Mouse (Mus musculus) midbrain, embryonic 14.5 days (tissue): ENCODE measurements around the gene Adrb1. TPM values are rescaled to one million over a fixed set of nuclear protein-coding genes. Genes with fewer than 3 reads are reported as not detected.

ENCODE experiments used
- ATAC-seq: fragments of 200-750 bp; cut with Nextera tagmentation; 2 replicates; pipeline ENCODE4 v1.8.0; 2017; ENCODE audit warnings: moderate number of reproducible peaks, moderate library complexity; ENCODE audit not compliant: low FRiP score, low TSS enrichment
- DNase-seq: peaks from one replicate; pipeline ENCODE4 v3.0.0-alpha.2; 2015
- H3K27ac ChIP-seq: fragments of 300-500 bp; sonication (generic); replicated peaks from 2 replicates; pipeline ENCODE4 v1.5.1; 2014; ENCODE audit warnings: mild to moderate bottlenecking, low read depth, low read length, moderate library complexity
- H3K27me3 ChIP-seq: fragments of 300-500 bp; sonication (generic); 2 replicates; pipeline ENCODE4 v1.6.1; 2014; ENCODE audit warnings: low read length, control low read depth, mixed read lengths; ENCODE audit not compliant: control insufficient read depth, insufficient read depth
- H3K36me3 ChIP-seq: fragments of 300-500 bp; sonication (generic); 2 replicates; pipeline ENCODE4 v1.6.1; 2014; ENCODE audit warnings: low read length, control low read depth; ENCODE audit not compliant: control insufficient read depth, insufficient read depth
- H3K4me1 ChIP-seq: fragments of 300-500 bp; sonication (generic); 2 replicates; pipeline ENCODE4 v1.6.1; 2014; ENCODE audit warnings: mild to moderate bottlenecking, antibody characterized with exemption, low read length, control low read depth; ENCODE audit not compliant: control insufficient read depth, insufficient read depth
- H3K4me2 ChIP-seq: fragments of 300-500 bp; sonication (generic); 2 replicates; pipeline ENCODE4 v1.6.1; 2014; ENCODE audit warnings: mild to moderate bottlenecking, low read length, moderate library complexity
- H3K4me3 ChIP-seq: fragments of 300-500 bp; sonication (generic); replicated peaks from 2 replicates; pipeline ENCODE4 v1.5.1; 2014; ENCODE audit warnings: low read depth, low read length
- H3K9ac ChIP-seq: fragments of 300-500 bp; sonication (generic); replicated peaks from 2 replicates; pipeline ENCODE4 v1.6.1; 2014; ENCODE audit warnings: mild to moderate bottlenecking, low read length, moderate library complexity
- H3K9me3 ChIP-seq: fragments of 300-500 bp; sonication (generic); 2 replicates; pipeline ENCODE4 v1.6.1; 2016; ENCODE audit warnings: low read length, control low read depth, mixed read lengths; ENCODE audit not compliant: control insufficient read depth
- WGBS: fragments of 180-500 bp; shearing (Covaris S2); extraction: QIAGEN DNeasy Blood & Tissue Kit; methylation state at CpG from one replicate; pipeline ENCODE4 v1.1.7; 2014; 5-methylcytosine and 5-hydroxymethylcytosine counted together
- polyA plus RNA-seq: library from polyadenylated mRNA; unstranded; fragments of >200 nt; fragmentation: Nextera tagmentation; extraction: Ambion mirVana; gene quantifications from 2 replicates; pipeline ENCODE4 v1.2.1, GENCODE M21; 2014

Gene Adrb1
- polyA plus RNA-seq, 1 experiment from 2014 or later, result 0.91 TPM

DNA sequence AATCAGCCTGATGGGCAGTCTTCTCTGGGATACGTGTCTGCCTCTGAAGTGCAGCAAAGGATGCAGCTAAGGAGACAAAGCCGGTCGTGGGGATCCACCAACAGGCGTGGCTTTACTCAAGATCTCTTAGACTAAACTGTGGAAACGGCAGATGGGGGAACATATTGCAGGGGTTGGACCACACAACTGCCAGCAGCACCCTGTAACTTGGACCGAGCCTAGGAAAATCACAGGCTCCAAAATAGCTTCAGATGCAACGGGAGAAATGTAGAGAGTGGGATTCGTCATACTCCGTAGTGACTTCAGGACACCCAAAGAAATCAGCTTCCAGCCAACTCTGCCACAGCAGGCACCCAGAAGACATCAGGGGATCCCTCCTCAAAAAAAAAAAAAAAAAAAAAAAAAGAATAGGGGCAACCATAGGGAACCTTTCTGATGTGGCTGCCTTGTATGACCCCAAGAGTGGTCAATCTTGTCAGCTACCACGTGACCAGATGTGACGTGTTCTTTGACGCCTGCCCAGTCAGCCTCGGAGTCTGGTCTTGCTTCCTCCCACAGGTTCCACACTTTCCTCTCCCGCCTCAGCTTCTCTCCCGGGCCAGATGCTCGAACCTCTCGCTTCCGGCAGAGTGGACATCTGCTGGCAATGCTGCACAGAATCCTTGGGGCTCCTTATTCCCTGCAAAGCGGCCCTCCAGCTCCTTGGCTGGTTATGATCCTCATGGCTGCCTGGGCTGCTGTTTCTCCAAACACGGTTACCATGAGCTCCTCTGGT, 24.4 kb upstream of the Adrb1 start:
- Histone ChIP-seq H3K27me3 (no peaks in the 10 kb centered on the region), H3K4me1 (peaks cover 14% of the 10 kb centered on the region), H3K9me3 (no peaks in the 10 kb centered on the region), H3K4me2 (no peak overlapping the region), H3K4me3 (no peak overlapping the region), H3K9ac (no peak overlapping the region), H3K27ac (no peak overlapping the region), H3K36me3 (no peaks in the 10 kb centered on the region)
- 91% methylated on average over 20 of the region's 20 CpGs for WGBS
- no peak for ATAC-seq
- no peak for DNase-seq

DNA sequence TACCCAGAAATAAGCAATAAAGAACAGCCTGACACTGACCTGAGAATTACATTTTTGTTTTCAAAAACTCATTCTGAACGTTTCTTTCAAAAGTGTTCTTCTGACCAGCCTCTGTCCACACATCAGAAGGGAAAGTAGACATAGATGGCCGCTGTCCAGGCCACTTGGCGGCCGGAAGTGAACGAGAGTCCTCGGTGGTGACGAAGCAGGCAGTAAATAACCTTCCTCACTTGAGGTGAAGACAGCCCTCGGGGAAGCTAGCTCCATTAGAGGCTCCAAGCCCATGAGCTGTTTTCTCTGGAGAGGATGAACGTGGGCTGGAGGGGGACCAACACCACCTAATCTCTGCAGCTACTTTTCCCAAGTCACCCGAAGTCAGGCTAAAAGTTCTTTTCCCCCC, 21.2 kb upstream of the Adrb1 start:
- H3K4me2 ChIP-seq, result no peak overlapping the region
- H3K4me3 ChIP-seq, result no peak overlapping the region
- no peak overlapping the region for H3K9ac ChIP-seq
- no peak for ATAC-seq
- no peaks in the 10 kb centered on the region for H3K27me3 ChIP-seq
- no peak for DNase-seq
- H3K27ac ChIP-seq, result no peak overlapping the region
- H3K4me1 ChIP-seq, result peaks cover 15% of the 10 kb centered on the region
- WGBS, result 92% methylated on average over 10 of the region's 10 CpGs
- no peaks in the 10 kb centered on the region for H3K36me3 ChIP-seq
- H3K9me3 ChIP-seq, result no peaks in the 10 kb centered on the region

DNA sequence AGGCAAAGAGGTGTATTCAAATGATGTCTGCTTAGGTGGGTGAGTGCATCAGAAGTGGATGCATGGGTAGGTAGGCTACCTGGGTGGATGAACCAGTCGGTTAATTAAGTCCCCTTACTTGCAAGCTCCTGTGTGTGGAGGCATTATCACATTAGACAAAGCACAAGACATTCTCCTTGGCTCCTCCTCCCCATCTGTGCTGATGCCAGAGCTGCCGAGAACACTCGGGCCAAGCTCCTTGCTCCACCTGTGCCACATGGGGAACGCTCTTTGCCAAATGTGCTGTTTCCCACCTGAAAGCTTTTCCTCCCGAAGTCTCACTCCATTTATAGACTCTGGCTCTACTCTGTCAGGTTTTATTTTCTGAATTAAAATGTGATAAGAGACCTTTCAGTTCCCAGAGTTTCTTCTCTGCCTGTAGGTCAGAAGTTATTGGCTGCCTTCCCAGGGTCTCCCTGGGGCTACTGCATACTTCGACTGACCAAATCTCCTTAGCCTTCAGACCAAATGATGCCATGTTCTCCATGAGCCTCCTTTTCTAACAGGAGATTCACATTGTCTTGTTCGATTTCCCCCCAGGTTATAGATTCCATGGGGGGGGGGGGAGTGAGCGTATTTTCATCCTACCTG, 20.5 kb upstream of the Adrb1 start:
- H3K36me3 ChIP-seq, result no peaks in the 10 kb centered on the region
- ATAC-seq (no peak), DNase-seq (peak; percentile 35)
- no peak overlapping the region for H3K4me2 ChIP-seq
- H3K9me3 ChIP-seq, result no peaks in the 10 kb centered on the region
- WGBS, result 71% methylated on average over 8 of the region's 8 CpGs
- H3K4me1 ChIP-seq, result peaks cover 15% of the 10 kb centered on the region
- H3K27ac ChIP-seq, result no peak overlapping the region
- H3K4me3 ChIP-seq, result no peak overlapping the region
- no peak overlapping the region for H3K9ac ChIP-seq
- no peaks in the 10 kb centered on the region for H3K27me3 ChIP-seq

DNA sequence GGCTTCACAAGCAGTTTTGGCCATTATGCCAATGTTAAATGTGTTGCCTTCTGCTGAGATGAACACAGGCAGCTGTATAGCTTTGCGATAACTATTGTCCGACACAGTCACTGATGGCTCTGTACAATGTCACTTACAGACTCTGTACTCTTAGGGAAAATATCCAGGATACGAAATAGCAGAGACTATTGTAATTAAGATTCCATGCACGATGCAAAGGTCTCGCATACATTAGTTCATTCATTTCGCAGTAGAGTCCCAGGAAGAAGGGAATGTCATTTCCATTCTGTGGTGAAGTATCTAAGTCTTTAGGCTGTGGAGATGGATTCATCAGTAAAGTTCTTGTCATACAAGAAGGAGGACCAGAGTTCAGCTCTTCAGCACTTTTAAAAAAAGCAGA, 20.0 kb upstream of the Adrb1 start:
- Histone ChIP-seq H3K9me3 (no peaks in the 10 kb centered on the region), H3K4me3 (no peak overlapping the region), H3K27ac (no peak overlapping the region), H3K27me3 (no peaks in the 10 kb centered on the region), H3K9ac (no peak overlapping the region), H3K4me1 (peaks cover 15% of the 10 kb centered on the region), H3K36me3 (no peaks in the 10 kb centered on the region), H3K4me2 (no peak overlapping the region)
- ATAC-seq (no peak), DNase-seq (peak; percentile 65)
- WGBS, result 41% methylated on average over 6 of the region's 6 CpGs

DNA sequence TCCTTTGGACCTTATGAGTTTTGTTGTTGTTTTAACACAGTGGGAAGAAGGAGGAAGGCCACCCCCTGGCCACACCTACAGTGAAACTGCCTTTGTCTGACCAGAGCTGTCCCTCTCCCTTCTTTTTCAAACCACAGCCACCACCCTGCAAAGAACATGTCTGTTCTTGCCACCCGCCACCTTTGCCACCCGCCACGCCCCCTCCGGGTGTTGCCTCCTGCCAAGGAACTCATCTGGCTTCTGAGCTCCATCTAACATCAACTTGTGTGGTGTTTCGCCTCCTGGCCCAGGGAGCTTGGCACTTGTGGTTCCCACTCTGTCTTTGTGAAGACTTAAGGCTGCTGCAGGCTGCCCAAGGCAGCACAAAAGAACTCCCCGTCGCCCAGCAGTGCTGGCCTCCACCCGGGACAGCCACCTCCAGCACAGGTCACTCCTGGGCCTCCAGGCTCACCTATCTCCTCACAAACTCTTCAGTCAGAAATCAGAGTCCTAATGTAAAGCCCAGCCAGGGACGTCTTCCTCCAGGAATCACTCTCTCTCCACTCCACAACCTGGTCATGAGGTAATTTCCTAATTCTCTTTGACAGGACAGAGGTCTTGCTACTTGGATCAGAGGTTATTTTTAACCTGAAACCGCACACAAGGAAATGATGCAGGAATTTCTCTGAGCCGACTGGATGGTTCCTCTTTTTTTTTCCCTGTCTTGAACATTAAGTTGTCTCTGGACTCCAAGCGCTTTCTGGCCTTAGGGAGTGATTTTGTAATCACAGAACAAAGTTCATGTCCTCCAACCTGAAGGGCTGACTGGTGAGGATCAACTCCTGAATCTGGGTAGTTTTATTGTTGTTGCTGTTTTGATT, 18.5 kb upstream of the Adrb1 start:
- no peaks in the 10 kb centered on the region for H3K27me3 ChIP-seq
- DNase-seq (no peak), ATAC-seq (no peak)
- no peaks in the 10 kb centered on the region for H3K9me3 ChIP-seq
- H3K4me2 ChIP-seq, result no peak overlapping the region
- H3K4me3 ChIP-seq, result no peak overlapping the region
- peaks cover 15% of the 10 kb centered on the region for H3K4me1 ChIP-seq
- H3K27ac ChIP-seq, result no peak overlapping the region
- H3K36me3 ChIP-seq, result no peaks in the 10 kb centered on the region
- WGBS, result 79% methylated on average over 12 of the region's 12 CpGs
- no peak overlapping the region for H3K9ac ChIP-seq

DNA sequence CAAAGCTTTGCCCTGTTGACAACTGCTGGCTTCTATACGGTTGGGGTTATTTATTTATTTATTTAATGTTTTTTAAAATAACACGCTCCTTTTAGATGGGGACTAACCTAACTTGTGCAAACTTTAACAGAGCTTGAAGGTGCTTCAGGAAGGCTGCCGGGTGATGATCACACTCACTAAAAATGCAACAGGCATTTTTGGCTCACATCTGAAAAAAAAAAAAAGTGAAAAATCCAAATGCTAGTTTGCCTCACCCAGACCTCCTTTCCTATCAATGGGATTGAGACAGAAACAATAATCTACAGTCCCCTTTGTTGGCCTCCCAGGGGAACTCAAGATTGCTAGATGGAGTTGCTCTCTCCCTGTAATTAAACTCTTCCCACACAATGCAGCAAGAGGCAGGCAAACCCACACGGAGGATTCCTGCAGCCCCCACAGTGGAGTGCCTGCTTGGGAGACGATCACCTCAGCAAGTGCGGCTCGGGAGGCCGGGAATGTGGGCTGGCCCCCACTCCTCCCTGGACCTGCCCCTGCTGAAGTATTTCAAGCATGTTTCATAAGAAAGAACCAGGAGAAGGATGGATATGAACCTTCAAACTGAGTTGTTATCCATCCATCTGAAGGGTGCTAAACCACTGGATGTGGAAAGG, 16.8 kb upstream of the Adrb1 start:
- Histone ChIP-seq H3K4me1 (peaks cover 15% of the 10 kb centered on the region), H3K4me2 (no peak overlapping the region), H3K36me3 (no peaks in the 10 kb centered on the region), H3K9me3 (no peaks in the 10 kb centered on the region), H3K9ac (no peak overlapping the region), H3K27ac (no peak overlapping the region), H3K27me3 (no peaks in the 10 kb centered on the region), H3K4me3 (no peak overlapping the region)
- DNase-seq (no peak), ATAC-seq (no peak)
- 41% methylated on average over 8 of the region's 8 CpGs for WGBS

DNA sequence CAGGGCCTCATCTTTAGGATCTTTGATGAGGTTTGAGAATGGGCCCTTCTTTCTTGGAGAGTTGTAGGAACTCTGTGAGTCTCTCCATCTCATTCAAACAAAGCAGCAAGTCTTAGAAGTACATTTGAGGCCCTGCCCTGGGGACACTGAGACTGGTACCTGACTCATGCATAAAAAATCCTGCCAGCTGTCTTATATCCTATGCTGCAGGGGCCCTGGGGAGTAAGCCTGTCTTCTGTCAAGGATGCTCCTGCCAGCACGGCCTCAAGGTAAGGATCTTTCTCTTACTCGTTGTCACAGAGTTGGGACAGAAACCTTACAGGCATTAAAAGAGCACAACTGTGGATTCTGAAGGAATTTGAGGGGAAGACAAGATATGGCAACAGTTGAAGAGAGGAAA, 13.2 kb upstream of the Adrb1 start:
- ATAC-seq, result no peak
- Histone ChIP-seq H3K9ac (no peak overlapping the region), H3K27ac (no peak overlapping the region), H3K9me3 (no peaks in the 10 kb centered on the region), H3K4me2 (no peak overlapping the region), H3K27me3 (no peaks in the 10 kb centered on the region), H3K36me3 (no peaks in the 10 kb centered on the region), H3K4me1 (no peaks in the 10 kb centered on the region), H3K4me3 (no peak overlapping the region)
- 63% methylated on average over 2 of the region's 2 CpGs for WGBS
- DNase-seq, result no peak

DNA sequence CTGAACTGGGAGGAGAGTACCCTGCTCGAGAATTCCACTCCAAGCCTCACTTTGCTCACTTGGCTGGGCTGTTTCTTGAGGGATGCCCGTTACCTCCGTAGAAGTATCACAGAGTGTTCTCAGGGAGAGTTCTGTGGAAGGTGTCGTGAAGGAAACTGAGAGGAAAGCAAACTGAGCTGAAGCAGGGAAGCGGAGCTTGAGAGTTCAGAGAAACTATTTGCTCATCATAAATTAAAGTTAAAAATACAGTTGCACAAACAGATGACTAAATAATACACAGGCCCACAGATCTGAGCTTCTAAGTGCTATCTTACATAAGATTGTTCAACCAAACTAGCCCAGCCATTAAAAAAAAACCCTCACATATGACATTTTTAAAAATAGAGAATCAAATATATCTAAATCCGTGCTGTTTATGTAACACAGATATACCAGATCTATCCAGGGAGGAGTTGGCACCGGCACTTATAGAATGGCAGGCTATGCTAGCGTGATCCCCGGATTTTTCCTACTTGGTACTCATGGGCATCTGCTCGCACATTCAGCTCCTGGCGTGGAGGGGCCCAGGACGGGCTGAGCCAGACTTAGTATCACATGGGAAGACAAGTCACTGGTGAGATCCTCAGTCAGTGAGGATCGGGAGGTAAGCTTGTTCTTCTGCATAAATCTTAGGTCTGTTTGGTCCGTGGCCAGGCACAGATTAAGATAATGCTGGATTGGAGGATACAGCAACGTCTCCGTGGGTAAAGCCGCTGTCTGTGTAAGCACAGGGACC, 11.7 kb upstream of the Adrb1 start:
- H3K4me1 ChIP-seq, result no peaks in the 10 kb centered on the region
- H3K36me3 ChIP-seq, result no peaks in the 10 kb centered on the region
- H3K9me3 ChIP-seq, result no peaks in the 10 kb centered on the region
- WGBS, result 81% methylated on average over 17 of the region's 17 CpGs
- H3K4me2 ChIP-seq, result no peak overlapping the region
- no peak overlapping the region for H3K9ac ChIP-seq
- ATAC-seq, result no peak
- no peak for DNase-seq
- H3K27ac ChIP-seq, result no peak overlapping the region
- H3K4me3 ChIP-seq, result no peak overlapping the region
- no peaks in the 10 kb centered on the region for H3K27me3 ChIP-seq
